Mouse (Mus musculus): ENCODE measurements around the gene Dazl.
"Not testable (repeated sequence)": the region's sequence is repeated elsewhere in the genome, so short reads cannot be mapped to it uniquely, and the experiment has no call there.

The Dazl gene

GRCm38 (mm10) chr17:50291485-50292200 is 1.8 kb downstream of the Dazl start:
- DNase-seq (ENCODE audit: low spot score): peak; percentile 74

DNA sequence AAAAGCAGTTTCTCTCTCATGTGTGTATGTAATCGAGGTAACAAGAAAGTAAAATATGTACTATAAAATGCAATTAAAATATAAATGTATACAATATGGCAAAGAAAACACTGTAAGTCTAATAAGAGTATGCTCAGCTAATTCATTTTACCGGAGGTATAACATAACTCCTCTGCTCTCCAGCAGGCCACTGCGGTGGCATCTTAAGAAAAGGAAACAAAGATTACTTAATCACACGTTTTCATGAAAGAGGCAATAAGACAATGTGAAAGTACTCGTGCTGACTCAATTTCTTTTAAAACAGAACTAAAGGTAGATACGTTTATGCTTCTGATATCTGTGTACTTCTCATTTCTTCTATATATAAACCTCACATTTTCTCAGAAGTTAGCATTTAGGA is 8.6 kb downstream of the Dazl start:
- DNase-seq (ENCODE audit: low spot score): no peak

DNA sequence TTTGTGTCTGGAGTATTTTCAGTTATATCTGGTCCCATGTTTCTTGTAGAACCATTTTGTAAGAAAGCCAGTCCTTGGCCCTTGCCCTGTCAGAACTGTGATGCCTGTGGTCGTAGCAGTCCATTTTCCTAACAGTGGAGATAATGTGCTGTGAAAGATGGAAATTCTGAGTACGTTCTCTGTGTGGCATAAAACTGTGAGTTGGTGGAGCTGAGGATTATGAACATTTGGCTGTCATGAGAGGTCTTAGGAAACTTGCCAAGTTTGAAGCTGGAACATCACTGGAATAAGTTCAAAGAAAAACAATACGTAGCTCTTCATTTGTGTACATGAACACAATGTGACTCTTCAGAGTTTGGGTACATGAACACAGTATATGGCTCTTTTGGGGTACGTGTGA is 31.8 kb downstream of the Dazl start:
- not testable (repeated sequence) for DNase-seq (ENCODE audit: low spot score)

DNA sequence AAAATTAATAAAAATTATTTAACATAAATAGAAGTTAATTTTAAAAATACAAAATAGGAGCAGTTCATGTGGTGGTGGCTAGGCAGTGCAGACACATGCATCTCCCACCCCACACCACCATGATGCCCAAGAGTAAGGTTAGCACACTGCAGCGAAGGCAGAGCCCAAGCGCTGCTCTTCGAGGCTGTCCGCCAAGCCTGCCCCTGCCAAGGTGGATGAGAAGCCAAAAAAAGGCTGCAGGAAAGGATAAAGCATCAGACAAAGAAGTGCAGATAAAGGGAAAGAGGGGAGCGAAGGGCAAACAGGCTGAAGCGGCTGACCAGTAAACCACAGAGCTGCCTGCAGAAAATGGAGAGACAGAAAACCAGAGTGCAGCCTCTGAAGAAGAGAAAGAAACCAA is 32.6 kb downstream of the Dazl start:
- DNase-seq (ENCODE audit: low spot score): no peak

- DNase-seq (ENCODE audit: low spot score): no peak
These were observed 46.8 kb downstream of the Dazl start for GRCm38 (mm10) chr17:50246605-50247004.

- DNase-seq (ENCODE audit: low spot score): no peak
These were observed 48.8 kb downstream of the Dazl start for GRCm38 (mm10) chr17:50244675-50245074.

DNA sequence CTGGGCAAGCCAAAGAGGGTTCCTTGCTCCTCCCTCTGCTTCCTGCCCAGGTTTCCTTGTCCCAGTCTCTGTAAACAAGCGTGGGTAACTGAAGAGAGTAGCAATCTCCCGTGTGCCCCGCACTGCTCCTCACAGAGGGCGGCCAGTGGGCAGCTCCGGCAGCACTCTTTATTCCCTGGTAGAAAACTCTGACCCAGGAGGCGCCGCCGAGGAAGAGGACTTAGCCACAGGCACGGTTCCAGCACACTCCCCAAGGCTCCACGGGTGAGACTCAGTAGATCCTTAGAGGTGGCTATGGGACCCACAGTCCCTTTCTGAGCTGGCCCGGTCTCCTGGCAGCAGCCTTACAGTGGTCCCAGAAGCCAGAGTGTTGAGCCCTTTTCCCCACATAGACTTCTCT is 50.1 kb downstream of the Dazl start:
- no peak for DNase-seq (ENCODE audit: low spot score)

DNA sequence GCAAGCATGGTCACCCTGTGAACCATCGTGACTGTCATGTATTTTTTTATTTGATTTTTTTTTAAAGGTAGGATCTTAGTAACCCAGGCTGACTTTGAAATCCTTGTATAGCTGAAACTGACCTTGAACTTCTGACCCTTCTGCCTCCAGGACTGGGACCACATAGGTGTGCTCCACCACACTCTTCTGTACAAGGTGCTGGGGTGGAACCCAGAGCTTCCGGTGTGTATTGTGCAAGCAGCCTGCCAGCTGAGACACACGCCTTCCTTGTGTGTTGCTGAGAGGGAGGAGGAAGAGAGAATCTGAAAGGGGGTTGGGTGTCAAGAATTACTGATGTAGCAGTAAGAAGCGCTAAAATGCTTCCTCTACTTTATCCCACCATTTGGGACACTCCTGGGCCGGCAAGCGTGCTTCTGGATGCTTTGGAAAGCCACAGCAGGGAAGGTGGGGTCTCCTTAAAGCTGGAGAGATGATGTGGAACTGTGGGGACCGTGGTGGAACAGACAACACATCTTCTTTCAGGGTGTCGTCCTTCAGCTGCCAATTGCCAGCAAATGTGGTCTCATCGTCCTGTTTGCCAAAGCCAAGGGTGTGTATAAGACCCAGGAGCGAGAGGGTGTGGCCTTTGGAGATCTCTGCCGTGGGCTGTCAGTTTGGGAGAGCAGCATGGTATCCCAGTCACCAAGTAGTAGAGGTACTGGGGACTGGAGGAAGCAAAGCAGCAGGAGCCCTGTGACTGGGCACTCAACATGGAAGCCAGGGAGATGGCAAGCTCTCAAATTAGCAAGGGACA is 55.4 kb downstream of the Dazl start:
- no peak for DNase-seq (ENCODE audit: low spot score)

GRCm38 (mm10) chr17:50237436-50237709 is 56.1 kb downstream of the Dazl start:
- DNase-seq (ENCODE audit: low spot score): peak; percentile 93

GRCm38 (mm10) chr17:50236702-50237435 is 56.6 kb downstream of the Dazl start:
- peak; percentile 61 for DNase-seq (ENCODE audit: low spot score)

GRCm38 (mm10) chr17:50235943-50236701 is 57.3 kb downstream of the Dazl start:
- DNase-seq (ENCODE audit: low spot score): peak; percentile 11

- DNase-seq (ENCODE audit: low spot score): no peak
These were observed 59.5 kb downstream of the Dazl start for GRCm38 (mm10) chr17:50233956-50234355.

DNA sequence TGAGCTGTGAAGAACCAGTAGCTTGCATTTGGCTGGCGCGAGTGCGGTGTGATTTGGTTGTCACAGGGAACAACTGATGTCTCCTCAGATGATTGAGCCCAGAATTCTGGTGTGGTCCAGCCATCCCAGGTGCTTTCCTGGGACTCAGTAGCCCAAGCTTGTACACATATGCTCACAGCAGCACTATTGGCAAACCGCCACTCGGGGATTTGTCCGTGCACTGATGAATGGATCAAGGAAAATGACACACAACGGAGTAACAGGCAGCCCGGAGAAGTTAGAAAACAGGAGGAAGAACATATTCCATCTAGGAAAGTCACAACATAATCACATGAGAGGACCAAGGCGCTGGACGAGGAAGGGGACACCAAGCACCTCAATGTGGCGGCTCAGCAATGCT is 60.6 kb downstream of the Dazl start:
- no peak for DNase-seq (ENCODE audit: low spot score)

GRCm38 (mm10) chr17:50231206-50231605 is 62.2 kb downstream of the Dazl start:
- DNase-seq (ENCODE audit: low spot score): no peak

DNA sequence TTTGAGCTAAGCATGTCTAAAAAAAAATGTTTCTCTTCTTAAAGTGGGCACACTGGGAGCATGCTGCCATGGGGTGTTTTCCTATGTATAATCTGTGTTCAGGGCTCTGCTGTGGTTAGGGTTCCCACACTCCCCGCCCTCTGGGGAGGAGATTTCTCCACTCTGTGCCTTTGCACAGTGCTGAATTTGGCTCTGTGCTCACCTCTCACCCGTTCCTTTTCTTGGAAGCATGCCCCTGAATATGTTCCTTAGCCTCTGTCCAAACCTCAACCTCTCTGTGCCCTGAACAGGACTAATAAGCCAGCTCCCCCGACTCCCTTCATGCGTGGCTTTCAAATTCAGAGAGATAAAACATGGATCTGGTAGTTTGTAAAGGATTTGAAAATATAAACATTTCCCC is 63.9 kb downstream of the Dazl start:
- DNase-seq (ENCODE audit: low spot score): no peak

Data from embryo, embryonic 10 days (tissue).